9 mouse cellular contexts compared by ENCODE assay signal in genomic region chr4:137963881-137964584, GRCm38 (mm10). TPM values are rescaled to one million over a fixed set of nuclear protein-coding genes. Genes with fewer than 3 reads are reported as not detected.
DNase-seq lines count a peak whose midpoint lies in the region; ATAC-seq lines count a peak whose summit lies in the region.
"Had no signal": no experiment of that assay in that cellular context is flagged by ENCODE, and none has a peak within 500 bp of the region (broad histone marks: within the 10 kb centered on the region; RNA-seq: fewer than 3 reads in every experiment).

No protein-coding gene starts in this region.

- H3K4me2 ChIP-seq in forebrain, embryonic 12.5 days = no peak overlapping the region

- H3K4me1 ChIP-seq in forebrain, embryonic 12.5 days = no peaks in the 10 kb centered on the region

- no peaks in the 10 kb centered on the region for H3K27me3 ChIP-seq in forebrain, embryonic 12.5 days

- H3K9ac ChIP-seq in forebrain, embryonic 12.5 days = no peak overlapping the region

- no peak overlapping the region for H3K27ac ChIP-seq in forebrain, embryonic 12.5 days
- H3K27ac ChIP-seq: macrophage had no signal

- H3K4me3 ChIP-seq in forebrain, embryonic 12.5 days (replicated peaks) = no peak overlapping the region

- ATAC-seq in forebrain, embryonic 12.5 days (ENCODE audit: low FRiP score) = peak; percentile 54

- H3K9me3 ChIP-seq in forebrain, embryonic 12.5 days = peaks cover 8% of the 10 kb centered on the region; the same call in 1 of the 2 replicates

- peaks cover 44% of the 10 kb centered on the region for H3K36me3 ChIP-seq in forebrain, embryonic 12.5 days (replicated peaks)

- WGBS in forebrain, embryonic 12.5 days = 70% methylated on average over 9 of the region's 9 CpGs

- peak; percentile 40 for DNase-seq in MEL-GATA-1-ER (ENCODE audit: extremely low read depth, low read depth)
- DNase-seq in c-Kit-positive CD71-positive TER-119-positive erythroid progenitor cells, embryonic 14.5 days (ENCODE audit: low spot score) = peak; percentile 66
- DNase-seq in heart, postnatal 4 days = peak; percentile 90
- DNase-seq in layer of hippocampus, adult 9-10 months (ENCODE audit: low spot score) = peak; percentile 61
- peak; percentile 91 for DNase-seq in lung, postnatal 36 days
- DNase-seq in right cerebral cortex, postnatal 10 days (ENCODE audit: low spot score in 2 of 2) = peak; percentile 84 to 89
- DNase-seq in urinary bladder, postnatal 25 days (ENCODE audit: low spot score) = peak; percentile 75

RNA-seq across cellular contexts. Expression of gene Eif4g3, which starts 28.8 kb away (rescaled TPM):
- polyA plus RNA-seq in forebrain, embryonic 12.5 days (2016; fragmentation: Nextera tagmentation; extraction: Ambion mirVana) = 58.0 and 60.5 TPM in 2 replicates
- 10 to 100 TPM; 57.8 to 59.2 TPM for total RNA-seq in heart, postnatal 4 days (2021)

Comparison
In these comparisons a context has a peak if more than half of its experiments do, and no peak if none do; other contexts are left out.
1. DNase-seq: peak in every context shown above with its lines; median percentile 91 in lung, postnatal 36 days; 90 in heart, postnatal 4 days; 86 in right cerebral cortex, postnatal 10 days; 75 in urinary bladder, postnatal 25 days; 66 in c-Kit-positive CD71-positive TER-119-positive erythroid progenitor cells, embryonic 14.5 days; 61 in layer of hippocampus, adult 9-10 months; 40 in MEL-GATA-1-ER.